Mouse (Mus musculus): ENCODE results near the gene Map2k7.

The Map2k7 gene

GRCm38 (mm10) chr8:4259125-4259804 is 20.7 kb downstream of the Map2k7 start, which contains the start of gene Ctxn1:
Gene Ctxn1 (minus strand): TSS chr8:4259274.
- peak; percentile 93 for DNase-seq (ENCODE audit: low spot score)

DNA sequence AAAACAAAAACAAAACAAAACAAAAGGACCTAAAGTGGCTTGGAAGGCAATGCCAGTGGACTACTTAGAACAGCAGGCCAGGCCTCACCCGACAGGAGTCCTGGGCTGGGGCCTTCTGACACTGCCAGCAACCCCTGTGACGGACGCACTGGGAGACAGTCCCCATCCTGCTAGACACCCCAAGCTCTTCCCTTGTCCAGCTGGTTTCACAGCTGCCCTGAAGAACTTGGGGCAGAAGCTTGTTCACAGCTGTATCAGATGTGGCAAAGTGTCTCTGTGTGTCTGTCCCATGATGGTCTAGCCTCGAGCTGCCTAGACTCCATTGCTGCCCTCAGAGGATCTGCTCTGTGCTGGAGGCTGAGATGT is 21.2 kb downstream of the Map2k7 start:
- DNase-seq (ENCODE audit: low spot score) = no peak

- DNase-seq (ENCODE audit: low spot score) = no peak
Measured at GRCm38 (mm10) chr8:4263105-4263791, 24.7 kb downstream of the Map2k7 start.

DNA sequence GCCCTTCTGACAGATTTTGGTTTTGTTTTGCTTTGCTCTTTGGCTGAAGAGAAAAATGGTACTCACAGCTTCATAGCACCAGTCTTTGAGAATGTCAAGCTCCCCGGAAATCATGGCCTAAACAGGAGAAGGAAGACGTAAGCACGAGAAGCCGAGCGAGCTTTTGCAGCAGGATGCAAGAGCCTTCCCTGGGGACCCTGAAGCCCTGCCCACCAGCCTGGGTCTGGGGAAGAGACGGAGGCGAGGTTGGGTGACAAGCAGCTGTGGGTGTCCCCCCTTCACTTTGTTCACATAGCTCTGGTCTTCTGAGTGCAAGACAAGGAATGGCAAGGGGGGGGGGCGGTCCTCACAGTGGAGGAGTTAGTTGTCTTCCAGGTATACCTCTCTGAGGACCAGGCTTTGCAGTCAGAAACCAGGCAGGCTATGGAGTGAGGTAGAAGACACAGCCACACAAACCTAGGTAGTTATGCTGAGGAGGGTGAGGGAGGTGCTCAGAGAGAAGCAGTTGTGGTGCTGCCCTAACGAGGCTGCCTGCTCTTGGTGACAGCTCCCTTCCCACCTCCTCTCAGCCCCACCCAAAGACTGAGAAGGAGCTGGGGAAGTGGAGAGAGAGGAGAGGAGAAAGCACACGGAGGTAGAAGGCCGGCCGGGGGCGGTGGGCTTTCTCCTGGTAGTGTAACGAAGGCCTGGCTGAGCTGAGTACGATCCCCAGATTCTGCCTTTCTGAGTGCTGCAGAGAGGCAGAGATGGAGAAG is 26.8 kb downstream of the Map2k7 start:
- DNase-seq (ENCODE audit: low spot score) = no peak

DNA sequence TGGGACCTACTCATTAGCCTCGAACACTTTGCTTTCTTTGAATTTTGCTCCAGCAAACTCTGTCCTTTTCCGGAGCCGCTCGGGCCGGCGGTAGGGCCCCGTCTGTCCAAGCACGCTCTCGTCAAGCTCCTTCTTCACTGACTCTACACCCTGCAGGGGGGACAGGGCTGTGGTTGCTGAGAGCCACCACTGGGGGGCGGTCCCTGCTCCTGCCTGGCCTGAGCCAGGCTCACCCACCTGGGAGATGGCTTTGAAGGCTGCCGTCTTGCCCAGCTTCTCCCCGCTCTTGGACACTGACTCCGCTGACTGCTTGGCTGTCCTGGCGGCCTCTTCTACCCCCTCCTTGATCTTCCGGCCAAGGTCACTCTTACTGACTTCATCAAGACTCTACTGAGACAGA is 29.1 kb downstream of the Map2k7 start:
- DNase-seq (ENCODE audit: low spot score) = no peak

DNA sequence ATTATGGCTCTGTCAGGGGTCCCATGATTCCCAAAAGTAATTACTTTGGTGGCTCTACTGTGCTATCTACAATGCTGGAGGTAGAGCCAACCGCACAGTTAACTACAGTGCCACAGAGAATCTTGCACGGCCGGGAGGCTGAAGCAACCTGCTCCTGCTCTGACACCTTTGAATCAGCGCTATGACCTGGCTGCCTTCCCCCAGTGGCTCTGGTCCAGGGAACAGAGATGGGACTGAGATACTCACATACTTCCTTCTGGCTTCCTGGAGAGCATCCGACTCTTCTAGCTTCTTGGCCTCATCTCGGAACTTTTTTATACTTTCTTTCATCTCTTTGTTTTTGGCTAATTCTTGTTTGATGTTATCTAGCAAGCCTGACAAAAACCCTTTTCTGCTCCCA is 31.1 kb downstream of the Map2k7 start:
- no peak for DNase-seq (ENCODE audit: low spot score)

DNA sequence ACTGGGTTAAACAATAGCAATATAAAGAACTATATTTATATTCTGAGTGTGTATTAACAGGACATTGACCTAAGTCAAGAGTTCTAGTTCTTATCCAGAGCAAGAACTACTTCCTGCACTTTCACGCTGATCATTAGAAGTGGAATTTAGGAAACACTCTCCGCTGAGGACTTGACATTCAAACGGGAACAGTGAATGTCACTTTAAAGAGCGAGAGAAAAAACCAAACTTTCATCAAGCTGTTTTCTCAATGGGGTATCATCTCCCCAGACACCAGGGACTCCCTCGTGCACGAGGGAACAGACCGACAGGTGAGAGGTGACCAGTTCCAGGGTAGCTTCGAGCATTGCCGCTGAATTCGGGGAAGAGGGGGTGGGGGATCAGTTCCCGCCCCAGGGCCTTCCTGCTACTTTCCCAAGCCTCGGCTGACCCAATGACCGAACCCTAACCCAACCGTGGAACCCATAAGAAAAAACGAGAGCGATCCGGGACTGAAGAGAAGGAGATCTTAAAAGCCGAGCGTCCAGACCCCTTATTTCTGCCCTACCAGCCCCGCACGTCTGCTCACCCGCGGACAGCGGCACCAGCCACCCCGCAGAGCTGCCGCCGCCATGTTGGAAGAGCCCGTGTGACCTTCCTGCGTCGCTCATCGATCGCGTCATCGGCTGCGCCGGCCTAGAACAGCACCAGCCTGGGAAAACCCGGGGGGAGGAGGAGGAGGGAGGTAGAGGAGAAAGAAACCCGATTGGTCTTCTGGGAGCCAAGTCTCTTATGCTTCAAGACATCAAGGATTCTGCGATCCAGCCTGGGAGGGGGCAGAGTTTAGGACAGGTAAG is 37.0 kb downstream of the Map2k7 start, which contains the start of gene Timm44:
Gene Timm44 (minus strand): TSS at position 639 of the 836 bp plus-strand sequence.
- DNase-seq (ENCODE audit: low spot score) = peak; percentile 97

GRCm38 (mm10) chr8:4276111-4276465 is 37.5 kb downstream of the Map2k7 start:
- DNase-seq (ENCODE audit: low spot score) = no peak

DNA sequence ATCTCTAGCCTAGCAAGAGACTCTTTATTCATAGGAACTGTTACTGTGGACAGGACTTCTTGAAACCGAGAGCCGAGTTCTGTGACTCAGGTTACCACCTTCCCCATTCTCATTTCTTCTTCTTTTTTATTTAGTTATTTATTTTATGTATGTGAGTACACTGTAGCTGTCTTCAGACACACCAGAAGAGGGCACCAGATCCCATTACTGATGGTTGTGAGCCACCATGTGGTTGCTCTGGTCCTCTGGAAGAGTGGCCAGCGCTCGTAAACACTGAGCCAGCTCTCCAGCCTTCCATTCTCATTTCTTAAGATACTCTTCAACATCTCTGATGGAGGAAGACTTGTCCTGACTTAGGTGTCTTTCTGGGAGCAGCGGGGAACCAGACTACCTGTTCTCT is 54.2 kb downstream of the Map2k7 start:
- no peak for DNase-seq (ENCODE audit: low spot score)
